Mouse (Mus musculus): Measurements from ENCODE around the gene Gprin2. TPM values are rescaled to one million over a fixed set of nuclear protein-coding genes. Genes with fewer than 3 reads are reported as not detected.
A peak's percentile ranks its signal among the peaks of the same experiment; 100 is the strongest.

Gene Gprin2
- polyA plus RNA-seq (2015; fragmentation: Nextera tagmentation; extraction: Ambion mirVana), result 2.0 and 2.3 TPM in 2 replicates

DNA sequence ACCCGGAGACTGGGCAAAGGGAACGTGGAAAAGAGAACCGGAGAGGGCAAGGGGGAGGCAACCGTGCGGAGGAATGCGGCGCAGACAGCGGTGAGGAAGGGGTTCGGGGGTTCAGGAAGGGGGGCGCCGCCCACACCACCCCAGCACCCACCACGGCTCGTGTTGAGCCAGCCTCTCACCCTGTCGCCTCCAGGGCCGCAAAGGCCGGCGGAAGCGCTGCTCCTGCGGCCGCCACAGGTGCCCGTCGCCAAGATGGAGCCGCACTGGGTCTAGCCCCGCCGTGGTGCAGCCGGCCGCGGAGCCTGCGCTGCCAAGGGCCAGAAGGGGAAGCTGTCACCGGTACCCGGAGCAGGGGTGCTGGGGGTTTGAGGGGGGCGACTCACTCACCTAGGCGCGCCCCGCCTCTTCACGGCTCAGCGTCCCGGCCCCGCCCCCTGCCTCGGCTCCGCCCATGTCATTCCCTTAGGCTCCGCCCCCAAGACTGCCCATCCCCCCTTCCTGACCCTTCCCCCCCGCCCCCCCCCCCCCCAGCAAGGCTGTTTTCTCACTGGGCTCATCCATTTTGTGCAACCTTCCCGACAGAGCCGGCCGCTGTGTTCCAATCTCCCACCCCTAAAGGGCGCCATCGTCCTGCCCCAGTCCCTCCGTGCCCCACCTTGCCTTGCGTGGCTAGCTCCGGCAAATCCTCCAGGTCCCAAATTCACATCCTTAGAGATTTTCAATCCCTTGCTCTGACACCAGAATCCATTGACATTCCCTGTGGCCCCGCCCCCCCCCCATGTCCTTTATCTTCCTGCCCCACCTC, at the start of gene Gprin2:
Gene Gprin2, minus strand, starts transcription at position 423 of the 805 bp plus-strand sequence.
- Histone ChIP-seq H3K9ac (peak within 1 kb of the TSS; percentile 74), H3K27ac (peak within 1 kb of the TSS; percentile 44), H3K4me2 (peak within 1 kb of the TSS; percentile 93), H3K27me3 (peaks cover 9% of the 10 kb centered on the region; the same call in 1 of the 2 replicates), H3K9me3 (replicated peaks) (no peaks in the 10 kb centered on the region), H3K4me1 (peaks cover 5% of the 10 kb centered on the region; the same call in 1 of the 2 replicates), H3K4me3 (peak within 1 kb of the TSS; percentile 76), H3K36me3 (ENCODE audit: poor library complexity, severe bottlenecking) (no peaks in the 10 kb centered on the region)
- WGBS, result under 1% methylated on average over 37 of the region's 52 CpGs
- peak; percentile 78 for ATAC-seq

GRCm38 (mm10) chr14:34240676-34241075, 39.2 kb upstream of the Gprin2 start:
- Histone ChIP-seq H3K9ac (no peak overlapping the region), H3K36me3 (ENCODE audit: poor library complexity, severe bottlenecking) (no peaks in the 10 kb centered on the region), H3K4me3 (no peak overlapping the region), H3K27me3 (no peaks in the 10 kb centered on the region), H3K9me3 (replicated peaks) (no peaks in the 10 kb centered on the region), H3K4me2 (no peak overlapping the region), H3K4me1 (no peaks in the 10 kb centered on the region), H3K27ac (no peak overlapping the region)
- no peak for ATAC-seq
- 91% methylated on average over 6 of the region's 6 CpGs for WGBS

- Histone ChIP-seq H3K9ac (no peak overlapping the region), H3K27ac (no peak overlapping the region), H3K4me1 (no peaks in the 10 kb centered on the region), H3K9me3 (replicated peaks) (no peaks in the 10 kb centered on the region), H3K4me3 (no peak overlapping the region), H3K4me2 (no peak overlapping the region), H3K36me3 (ENCODE audit: poor library complexity, severe bottlenecking) (no peaks in the 10 kb centered on the region), H3K27me3 (no peaks in the 10 kb centered on the region)
- no peak for ATAC-seq
- 87% methylated on average over 10 of the region's 10 CpGs for WGBS
Measured at GRCm38 (mm10) chr14:34240263-34240662, 38.8 kb upstream of the Gprin2 start.

DNA sequence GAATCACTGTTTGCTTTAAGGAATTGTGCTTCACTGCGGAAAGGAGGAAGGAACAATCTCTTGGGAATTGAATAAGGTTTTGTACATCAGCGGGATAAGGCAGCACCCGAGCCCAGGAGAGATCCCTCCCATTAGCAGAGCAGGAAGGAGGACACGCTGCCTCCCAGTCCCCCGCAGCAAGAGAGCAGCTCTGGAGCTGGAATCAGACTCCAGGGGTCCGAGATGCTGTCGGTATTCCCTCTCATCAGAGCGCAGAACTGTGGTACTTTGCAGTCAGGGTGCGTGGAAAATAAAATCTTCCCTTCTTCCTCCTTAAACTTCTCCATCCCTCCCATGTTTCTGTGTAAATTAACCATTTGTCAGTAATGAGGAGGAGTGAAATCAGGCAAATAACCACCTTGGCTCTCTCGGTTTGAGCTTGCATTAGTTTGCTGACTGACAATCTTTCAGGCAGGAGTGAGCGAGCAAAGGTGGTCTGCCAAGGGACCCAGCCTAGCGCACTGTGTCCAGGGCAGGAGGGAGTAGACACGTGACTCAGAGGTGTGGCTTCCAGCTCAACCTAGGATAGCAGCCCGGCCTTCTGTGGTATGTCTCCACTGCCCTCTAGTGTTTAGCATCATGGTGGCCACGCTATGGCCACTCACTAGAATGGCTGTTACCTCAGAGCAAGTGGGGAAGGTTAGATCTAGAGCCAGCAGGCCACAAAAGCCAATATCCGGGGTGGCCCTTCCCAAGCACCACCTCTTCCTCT, 33.4 kb upstream of the Gprin2 start:
- WGBS, result 2% methylated on average over 16 of the region's 16 CpGs
- Histone ChIP-seq H3K9ac (peak overlapping the region; percentile 62), H3K4me2 (peak overlapping the region; percentile 64), H3K36me3 (ENCODE audit: poor library complexity, severe bottlenecking) (no peaks in the 10 kb centered on the region), H3K4me3 (peak overlapping the region; percentile 29), H3K27ac (no peak overlapping the region), H3K4me1 (peaks cover 4% of the 10 kb centered on the region; the same call in 1 of the 2 replicates), H3K9me3 (replicated peaks) (0 out of 2 replicates have a peak, but pooled peaks cover 3% of the 10 kb centered on the region), H3K27me3 (no peaks in the 10 kb centered on the region)
- ATAC-seq, result peak; percentile 97

DNA sequence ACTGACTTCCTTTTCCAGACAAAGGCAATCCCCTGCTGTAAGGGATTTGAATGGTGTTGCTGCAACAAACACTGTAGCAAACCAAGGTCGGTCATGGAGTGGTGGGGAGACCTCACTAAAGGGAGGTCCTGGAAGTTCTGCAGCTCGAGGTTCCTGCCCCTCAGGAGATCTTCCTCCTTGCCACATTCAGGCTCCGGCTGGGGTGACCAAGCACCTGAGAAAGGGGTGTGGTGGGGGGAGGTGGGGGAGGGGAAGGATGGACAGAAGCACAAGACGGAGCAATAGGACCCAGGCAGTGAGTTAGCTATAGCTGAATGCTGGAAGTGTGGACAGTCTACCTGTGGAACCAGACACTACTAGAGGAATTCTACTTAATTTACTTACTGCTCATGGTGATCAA, 32.4 kb upstream of the Gprin2 start:
- H3K4me3 ChIP-seq, result no peak overlapping the region
- H3K9me3 ChIP-seq (replicated peaks), result 0 out of 2 replicates have a peak, but pooled peaks cover 3% of the 10 kb centered on the region
- H3K27me3 ChIP-seq, result no peaks in the 10 kb centered on the region
- H3K4me2 ChIP-seq, result no peak overlapping the region
- no peak for ATAC-seq
- no peaks in the 10 kb centered on the region for H3K36me3 ChIP-seq (ENCODE audit: poor library complexity, severe bottlenecking)
- H3K27ac ChIP-seq, result no peak overlapping the region
- WGBS, result 64% methylated on average over 3 of the region's 4 CpGs
- H3K9ac ChIP-seq, result no peak overlapping the region
- peaks cover 4% of the 10 kb centered on the region; the same call in 1 of the 2 replicates for H3K4me1 ChIP-seq

GRCm38 (mm10) chr14:34232866-34233680, 31.6 kb upstream of the Gprin2 start:
- Histone ChIP-seq H3K36me3 (ENCODE audit: poor library complexity, severe bottlenecking) (no peaks in the 10 kb centered on the region), H3K4me2 (no peak overlapping the region), H3K4me1 (peaks cover 4% of the 10 kb centered on the region; the same call in 1 of the 2 replicates), H3K9ac (no peak overlapping the region), H3K27ac (no peak overlapping the region), H3K9me3 (replicated peaks) (0 out of 2 replicates have a peak, but pooled peaks cover 3% of the 10 kb centered on the region), H3K27me3 (no peaks in the 10 kb centered on the region), H3K4me3 (no peak overlapping the region)
- 84% methylated on average over 9 of the region's 9 CpGs for WGBS
- 0 out of 2 replicates have a peak, but pooled peaks have one; percentile 3 for ATAC-seq

- no peak for ATAC-seq
- 54% methylated on average over 7 of the region's 7 CpGs for WGBS
- H3K9ac ChIP-seq, result no peak overlapping the region
- no peak overlapping the region for H3K27ac ChIP-seq
- peaks cover 4% of the 10 kb centered on the region; the same call in 1 of the 2 replicates for H3K4me1 ChIP-seq
- no peaks in the 10 kb centered on the region for H3K27me3 ChIP-seq
- no peak overlapping the region for H3K4me2 ChIP-seq
- H3K36me3 ChIP-seq (ENCODE audit: poor library complexity, severe bottlenecking), result no peaks in the 10 kb centered on the region
- 0 out of 2 replicates have a peak, but pooled peaks cover 3% of the 10 kb centered on the region for H3K9me3 ChIP-seq (replicated peaks)
- no peak overlapping the region for H3K4me3 ChIP-seq
Measured at GRCm38 (mm10) chr14:34232340-34232739, 30.9 kb upstream of the Gprin2 start.

DNA sequence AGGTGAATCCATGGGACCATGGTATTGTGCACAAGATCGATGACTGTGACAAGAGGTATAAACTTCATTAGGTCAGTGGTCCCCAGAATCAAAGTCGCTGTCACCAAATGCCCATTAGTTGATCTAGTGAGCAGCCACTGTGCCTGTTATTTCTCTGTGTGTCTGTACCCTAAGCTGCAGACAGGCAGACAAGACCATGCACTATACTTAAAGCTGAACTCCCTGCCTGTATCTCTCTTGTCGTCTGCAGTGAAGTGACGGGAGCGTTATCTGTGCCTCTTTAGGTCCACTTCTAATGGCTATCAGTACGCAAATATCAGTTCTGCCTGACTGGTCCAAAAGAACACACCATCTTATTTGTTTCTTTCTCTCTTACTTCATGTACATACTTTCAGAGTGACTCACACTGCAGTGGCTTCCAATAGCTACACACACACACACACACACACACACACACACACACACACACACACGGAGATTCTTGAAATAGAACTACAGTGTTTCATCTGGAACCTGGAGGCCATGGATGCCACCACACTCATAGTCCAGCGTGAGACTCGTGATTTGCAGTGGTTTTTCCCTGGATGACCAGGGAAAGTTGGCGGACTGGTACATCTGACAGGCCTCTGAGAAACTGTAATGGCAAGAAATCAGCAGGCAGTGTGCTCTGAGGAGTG, 27.5 kb upstream of the Gprin2 start:
- WGBS, result 87% methylated on average over 10 of the region's 10 CpGs
- H3K27me3 ChIP-seq, result no peaks in the 10 kb centered on the region
- no peak overlapping the region for H3K4me3 ChIP-seq

GRCm38 (mm10) chr14:34227981-34228380, 26.5 kb upstream of the Gprin2 start:
- H3K27ac ChIP-seq, result no peak overlapping the region
- ATAC-seq, result no peak
- H3K4me1 ChIP-seq, result no peaks in the 10 kb centered on the region
- 0 out of 2 replicates have a peak, but pooled peaks cover 3% of the 10 kb centered on the region for H3K9me3 ChIP-seq (replicated peaks)
- 78% methylated on average over 12 of the region's 12 CpGs for WGBS
- no peak overlapping the region for H3K4me2 ChIP-seq
- no peak overlapping the region for H3K4me3 ChIP-seq
- 0 out of 2 replicates have a peak, but pooled peaks cover 2% of the 10 kb centered on the region for H3K27me3 ChIP-seq
- H3K9ac ChIP-seq, result no peak overlapping the region
- no peaks in the 10 kb centered on the region for H3K36me3 ChIP-seq (ENCODE audit: poor library complexity, severe bottlenecking)

More for the DNA sequence above, 27.5 kb upstream of the Gprin2 start:
- Histone ChIP-seq H3K9ac (no peak overlapping the region), H3K27ac (no peak overlapping the region), H3K4me1 (no peaks in the 10 kb centered on the region), H3K4me2 (no peak overlapping the region), H3K36me3 (ENCODE audit: poor library complexity, severe bottlenecking) (no peaks in the 10 kb centered on the region), H3K9me3 (replicated peaks) (0 out of 2 replicates have a peak, but pooled peaks cover 3% of the 10 kb centered on the region)
- no peak for ATAC-seq

GRCm38 (mm10) chr14:34226566-34226965, 25.1 kb upstream of the Gprin2 start:
- no peak for ATAC-seq
- no peak overlapping the region for H3K4me2 ChIP-seq
- 0 out of 2 replicates have a peak, but pooled peaks cover 3% of the 10 kb centered on the region for H3K9me3 ChIP-seq (replicated peaks)
- no peak overlapping the region for H3K4me3 ChIP-seq
- 87% methylated on average over 4 of the region's 4 CpGs for WGBS
- no peaks in the 10 kb centered on the region for H3K4me1 ChIP-seq
- peaks cover 6% of the 10 kb centered on the region; the same call in 1 of the 2 replicates for H3K27me3 ChIP-seq
- no peak overlapping the region for H3K27ac ChIP-seq
- no peaks in the 10 kb centered on the region for H3K36me3 ChIP-seq (ENCODE audit: poor library complexity, severe bottlenecking)
- H3K9ac ChIP-seq, result no peak overlapping the region

GRCm38 (mm10) chr14:34225986-34226385, 24.5 kb upstream of the Gprin2 start:
- peaks cover 9% of the 10 kb centered on the region for H3K27me3 ChIP-seq
- no peak overlapping the region for H3K27ac ChIP-seq
- H3K4me1 ChIP-seq, result no peaks in the 10 kb centered on the region
- H3K4me2 ChIP-seq, result no peak overlapping the region
- H3K4me3 ChIP-seq, result no peak overlapping the region
- WGBS, result 92% methylated on average over 9 of the region's 9 CpGs
- ATAC-seq, result no peak
- no peaks in the 10 kb centered on the region for H3K9me3 ChIP-seq (replicated peaks)
- no peaks in the 10 kb centered on the region for H3K36me3 ChIP-seq (ENCODE audit: poor library complexity, severe bottlenecking)
- H3K9ac ChIP-seq, result no peak overlapping the region

Measured in forebrain, embryonic 13.5 days (tissue).